Mouse (Mus musculus): ENCODE measurements around the gene Ptpn11.

DNA sequence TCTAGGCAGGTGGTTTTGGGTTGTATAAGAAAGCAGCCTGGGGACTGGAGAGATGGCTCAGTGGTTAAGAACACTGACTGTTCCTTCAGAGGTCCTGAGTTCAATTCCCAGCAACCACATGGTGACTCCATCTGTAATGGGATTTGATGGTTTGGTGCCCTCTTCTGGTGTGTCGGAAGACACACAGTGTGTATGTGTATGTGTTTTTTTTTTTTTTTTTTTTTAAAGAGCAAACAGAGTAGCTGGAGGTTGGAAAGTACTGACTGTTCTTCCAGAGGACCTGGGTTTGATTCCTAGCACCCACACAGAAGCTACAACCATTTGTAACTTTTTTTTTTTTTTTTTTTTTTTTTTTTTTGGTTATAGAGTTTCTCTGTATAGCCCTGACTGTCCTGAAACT lies 41.6 kb upstream of the Ptpn11 start:
- TF ChIP-seq CTCF (IDR thresholded peaks at IDR 0.05; ENCODE audit: low read depth) (peak; percentile 35), EP300 (IDR thresholded peaks at IDR 0.05; ENCODE audit: low read depth) (no peak)
